Mouse (Mus musculus) stomach, postnatal 0 days (tissue): Measurements from ENCODE around the gene Plb1.

Source experiments
- CTCF ChIP-seq: IDR thresholded peaks from 2 replicates; pipeline ENCODE4 v1.5.1; 2016; ENCODE audit warnings: antibody characterized with exemption, low read depth, mild to moderate bottlenecking, moderate library complexity
- EP300 ChIP-seq: optimal IDR thresholded peaks from 2 replicates; pipeline ENCODE3; 2016; ENCODE audit warnings: antibody characterized with exemption

- TF ChIP-seq CTCF = no peak
- no peak for TF ChIP-seq EP300
Observed at GRCm38 (mm10) chr5:32405199-32405855, 172.8 kb downstream of the Plb1 start.
